Mouse (Mus musculus) left cerebral cortex, postnatal 14 days (tissue): Measurements from ENCODE around the gene Dapk3. TPM values are rescaled to one million over a fixed set of nuclear protein-coding genes. Genes with fewer than 3 reads are reported as not detected.

Experiments used
- DNase-seq, 2 experiments: peaks; one replicate each; pipeline ENCODE4 v3.0.0; 2021 to 2022; ENCODE audit warnings: low spot score in 2 of 2, mixed read lengths in 1 of 2
- intact Hi-C: fragments of 180-260 bp; cut with DNase I; formaldehyde crosslinking; loops from one replicate; pipeline ENCODE4 v1.15.1; 2025
- total RNA-seq, 2 experiments: library from RNA; stranded (reverse); gene quantifications; 2 replicates each; pipeline ENCODE4 v1.2.3; 2021

Dapk3 gene
- total RNA-seq, 2 experiments from 2014 or later, result 72.2 to 73.3 TPM

DNA sequence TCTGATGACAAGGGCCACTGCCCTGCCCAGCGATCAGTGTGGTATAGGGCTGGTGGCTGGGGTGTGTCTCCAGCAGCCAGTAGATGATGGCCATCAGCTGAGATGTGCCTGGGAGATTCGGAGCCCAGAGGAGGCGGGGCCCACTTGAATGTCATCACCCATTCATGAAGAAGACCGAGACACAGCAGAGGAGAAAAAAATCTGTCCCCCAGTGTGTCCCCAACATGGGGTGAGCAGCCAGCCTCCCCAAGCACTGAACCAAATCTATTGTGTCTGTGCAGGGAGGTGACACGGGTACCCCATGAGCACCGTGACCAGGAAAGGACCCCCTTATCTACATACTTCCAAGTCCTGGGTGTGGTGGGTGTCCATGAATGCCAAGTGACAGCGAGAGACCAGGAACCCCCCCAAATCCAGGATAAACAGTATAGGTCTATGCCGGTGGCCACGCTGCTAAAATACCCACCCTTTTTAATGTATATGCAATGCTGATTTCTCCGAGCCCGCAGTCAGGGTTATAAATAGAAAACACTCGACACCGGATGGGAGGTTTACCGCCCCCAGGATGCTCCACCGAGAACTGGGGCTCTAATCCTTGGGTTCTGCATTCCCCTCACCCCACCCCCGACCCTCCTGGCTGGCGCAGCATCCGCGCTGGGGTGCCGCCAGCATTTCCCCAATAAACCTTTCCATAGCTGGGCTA, 47.1 kb downstream of the Dapk3 start:
- intact Hi-C loops, result no loop called here
- peak in 1 of 2 experiments; percentile 68 for DNase-seq

- peak; percentile 89 to 91 for DNase-seq
- intact Hi-C loops, result no loop called here
Observed at GRCm38 (mm10) chr10:81230438-81231332, 47.9 kb downstream of the Dapk3 start, which contains the start of gene Atcay. TSS of gene Atcay (minus strand) at chr10:81230833.

DNA sequence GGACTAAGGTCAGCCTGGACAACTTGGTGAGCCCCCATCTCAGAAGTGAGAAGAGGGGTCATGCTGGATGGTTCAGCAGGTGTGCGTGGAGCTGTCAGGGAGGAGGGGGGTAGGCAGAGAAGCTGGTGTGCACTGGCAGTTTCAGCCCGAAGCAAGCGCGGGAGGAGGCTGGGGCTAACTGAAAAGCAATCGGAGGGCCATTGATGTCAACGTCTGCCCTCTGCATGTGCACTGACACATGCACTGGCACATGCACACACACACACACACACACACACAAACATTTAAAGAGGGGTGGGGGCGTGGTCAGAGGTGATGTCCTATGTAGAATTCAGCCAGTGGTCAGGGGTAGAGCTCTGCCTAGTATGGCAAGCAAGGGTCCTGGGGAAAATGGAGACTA, 48.6 kb downstream of the Dapk3 start:
- no peak for DNase-seq
- intact Hi-C loops, result no loop called here

DNA sequence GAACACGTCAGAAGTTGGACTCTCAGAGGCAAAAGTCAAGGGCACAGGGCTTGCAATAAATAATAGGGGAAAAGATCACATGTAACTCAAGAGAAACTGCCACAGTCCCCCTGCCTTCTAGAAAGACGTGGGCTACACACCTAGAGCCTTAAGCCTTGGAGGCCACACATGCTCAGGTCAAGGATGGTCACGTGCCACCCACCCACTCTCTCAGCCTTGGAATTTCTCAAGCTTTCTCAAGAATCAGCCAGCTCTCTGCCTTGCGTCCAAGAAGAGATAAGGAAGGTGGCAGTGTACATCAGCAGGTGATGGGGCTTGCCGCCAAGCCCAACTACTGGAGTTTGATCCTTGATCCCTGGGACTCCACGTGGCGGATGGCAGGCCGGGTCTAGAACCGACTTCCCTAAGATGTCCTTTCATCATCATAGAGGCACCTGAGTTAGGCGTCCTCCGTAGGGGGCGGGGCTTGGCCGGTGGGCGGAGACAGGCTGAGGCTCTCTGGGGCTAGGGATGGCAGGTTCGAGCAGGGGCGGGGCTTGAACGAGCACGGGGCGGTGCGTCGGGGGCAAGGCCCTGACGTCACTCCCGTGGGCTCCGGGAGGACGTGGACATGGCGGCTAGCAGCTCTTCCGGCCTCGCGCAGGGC, 49.9 kb downstream of the Dapk3 start, which contains the start of gene Zfr2:
Gene Zfr2 (plus strand): TSS at position 576 of the 646 bp plus-strand sequence.
- DNase-seq, result peak; percentile 93
- intact Hi-C loops, result no loop called here

GRCm38 (mm10) chr10:81233226-81233585, 50.4 kb downstream of the Dapk3 start:
- DNase-seq, result no peak
- intact Hi-C loops, result no loop called here

DNA sequence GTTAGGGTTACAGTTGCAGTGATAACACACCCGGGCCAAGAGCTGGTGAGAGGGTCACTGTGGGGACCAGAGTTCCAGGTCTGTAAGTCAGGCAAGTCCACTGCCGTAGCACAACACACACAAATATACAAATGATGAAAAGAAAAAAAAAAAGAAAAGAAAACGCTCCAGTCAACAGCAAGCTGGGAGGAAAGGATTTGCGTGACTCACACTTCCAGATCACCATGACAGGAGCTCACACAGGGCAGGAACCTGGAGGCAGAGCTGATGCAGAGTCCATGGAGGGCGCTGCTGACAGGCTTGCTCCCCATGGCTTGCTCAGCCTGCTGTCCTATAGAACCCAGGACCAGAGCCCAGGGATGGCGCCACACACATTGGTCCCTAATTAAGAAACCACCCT, 51.4 kb downstream of the Dapk3 start:
- no peak for DNase-seq

DNA sequence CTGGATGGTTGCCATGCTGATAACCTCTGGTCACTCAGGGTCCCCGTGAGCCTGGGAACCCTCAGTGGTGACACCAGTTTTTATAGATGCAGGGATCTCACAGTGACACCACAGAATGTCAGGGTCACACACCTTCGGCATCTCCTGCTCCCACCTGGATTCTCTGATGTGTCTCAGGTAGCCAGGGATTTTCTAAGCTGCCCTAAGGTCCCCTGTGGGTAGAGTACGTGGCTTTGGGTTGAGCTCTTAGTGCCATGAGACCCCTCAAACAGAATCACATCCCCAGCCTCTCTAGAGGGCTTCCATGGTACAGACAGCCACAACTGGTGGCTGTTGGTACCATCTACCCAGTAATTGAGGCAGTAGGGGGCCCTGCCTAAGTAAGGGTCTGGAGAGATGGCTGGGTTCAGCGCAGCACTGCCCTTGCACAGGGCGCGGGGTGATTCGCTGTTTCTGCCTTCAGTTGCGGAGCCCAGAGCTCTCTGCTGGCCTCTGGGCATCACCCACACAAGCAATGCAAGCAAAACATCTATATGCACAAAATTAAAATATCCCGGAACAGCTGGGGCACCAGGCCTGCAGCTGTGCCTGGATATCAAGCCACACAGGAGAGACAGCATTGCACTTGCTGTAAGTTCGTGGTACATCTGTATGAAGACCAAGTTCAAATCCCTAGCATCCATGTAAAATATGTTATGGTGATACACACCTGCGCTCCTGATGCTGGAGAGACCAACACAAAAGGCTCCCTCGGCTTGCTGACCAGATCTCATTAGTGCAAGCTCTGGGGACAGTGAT, 53.9 kb downstream of the Dapk3 start:
- DNase-seq, result no peak
- intact Hi-C loops, result no loop called here

More for the DNA sequence above, 51.4 kb downstream of the Dapk3 start:
- intact Hi-C loops, result no loop called here

DNA sequence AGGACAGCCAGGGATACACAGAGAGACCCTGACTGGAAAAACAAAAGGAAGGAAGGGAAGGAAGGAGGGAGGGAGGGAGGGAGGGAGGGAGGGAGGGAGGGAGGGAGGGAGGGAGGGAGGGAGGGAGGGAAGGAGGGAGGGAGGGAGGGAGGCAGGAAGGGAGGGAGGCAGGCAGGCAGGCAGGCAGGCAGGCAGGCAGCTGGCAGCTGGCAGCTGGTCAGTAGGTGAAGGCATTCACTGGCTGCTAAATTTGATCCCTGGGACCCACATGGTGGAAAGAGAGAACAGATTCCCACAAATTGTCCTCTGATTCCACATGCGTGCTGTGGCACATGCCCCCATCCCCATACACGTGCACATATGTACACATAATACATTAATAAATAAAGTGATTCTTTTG, 55.8 kb downstream of the Dapk3 start:
- no peak for DNase-seq
- intact Hi-C loops, result no loop called here

DNA sequence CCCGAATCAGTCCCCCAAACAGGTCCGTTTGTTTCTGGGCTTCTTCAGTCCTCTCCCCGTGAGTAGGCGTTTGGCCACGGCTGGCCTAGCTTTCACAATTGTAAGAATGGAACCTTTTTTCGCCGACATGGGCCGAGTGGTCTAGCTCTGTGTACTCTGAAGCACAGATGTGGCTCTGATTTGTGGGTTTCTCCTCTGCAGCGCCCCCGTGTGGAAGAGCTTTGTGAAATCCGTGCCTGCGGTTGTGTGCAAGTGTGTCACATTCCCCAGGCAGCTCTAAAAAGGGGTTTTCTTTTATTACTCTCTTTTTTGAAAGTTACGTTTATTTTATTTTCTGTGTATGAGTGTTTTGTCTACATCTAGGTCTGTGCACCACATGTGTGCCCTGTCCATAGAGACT, 58.1 kb downstream of the Dapk3 start:
- intact Hi-C loops, result loop anchor here (5.0 kb wide), 1 partner anchor 44 kb away; no protein-coding TSS in a partner anchor
- DNase-seq, result peak; percentile 76 to 81

DNA sequence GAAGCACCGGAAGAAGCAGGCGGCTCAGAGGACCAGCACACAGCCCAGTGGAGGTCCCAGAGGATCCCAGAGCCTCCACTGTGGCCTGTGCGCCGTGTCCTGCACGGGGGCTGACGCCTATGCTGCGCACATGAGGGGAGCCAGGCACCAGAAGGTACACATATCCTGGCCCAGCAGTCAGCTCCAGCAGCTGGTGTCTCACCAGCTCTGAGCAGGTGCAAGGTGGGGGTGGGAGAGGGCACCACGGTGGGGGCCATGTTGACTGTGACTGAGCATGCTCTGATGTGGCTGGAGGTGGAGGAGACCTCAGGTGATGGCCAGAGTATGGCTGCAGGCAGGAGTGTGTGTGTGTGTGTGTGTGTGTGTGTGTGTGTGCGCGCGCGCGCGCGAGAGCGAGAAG, 59.2 kb downstream of the Dapk3 start:
- DNase-seq, result no peak
- intact Hi-C loops, result loop anchor here (5.0 kb wide), 1 partner anchor 45 kb away; no protein-coding TSS in a partner anchor

Other genes with a start within 250 kb of the Dapk3 start
- gene Gng7, start 168.1 kb upstream of the Dapk3 start, total RNA-seq, result 100 to 1,000 TPM; 120 to 135 TPM
- 100 to 1,000 TPM; 113 to 117 TPM for gene Diras1, start 157.3 kb upstream of the Dapk3 start, total RNA-seq
- 10 to 100 TPM; 70.9 to 76.3 TPM for gene Slc39a3, start 145.6 kb upstream of the Dapk3 start, total RNA-seq
- gene Sgta, start 122.8 kb upstream of the Dapk3 start, total RNA-seq, result 100 to 1,000 TPM; 178 to 186 TPM
- 10 to 100 TPM; 51.1 to 51.2 TPM for gene Thop1, start 113.0 kb upstream of the Dapk3 start, total RNA-seq
- gene Creb3l3, start 84.1 kb upstream of the Dapk3 start, total RNA-seq, result under 1 TPM; 0.15 to 0.44 TPM
- 100 to 1,000 TPM; 116 to 122 TPM for gene Map2k2, start 77.1 kb upstream of the Dapk3 start, total RNA-seq
- gene Zbtb7a, start 47.8 kb upstream of the Dapk3 start, total RNA-seq, result 10 to 100 TPM; 74.8 to 76.0 TPM
- 10 to 100 TPM; 23.7 to 29.9 TPM for gene Pias4, start 15.1 kb upstream of the Dapk3 start, total RNA-seq
- 100 to 1,000 TPM; 936 to 941 TPM for gene Eef2, start 6.4 kb upstream of the Dapk3 start, total RNA-seq
- gene 4930442H23Rik, start 844 bp downstream of the Dapk3 start, total RNA-seq, result not detected
- gene Nmrk2, start 19.0 kb downstream of the Dapk3 start, total RNA-seq, result under 1 TPM in 1 of 2 experiments, not detected in 1; 0.17 TPM
- gene Atcay, start 47.8 kb downstream of the Dapk3 start, total RNA-seq, result 100 to 1,000 TPM; 196 to 211 TPM
- gene Zfr2, start 50.1 kb downstream of the Dapk3 start, total RNA-seq, result 10 to 100 TPM; 66.1 to 66.7 TPM
- 100 to 1,000 TPM; 226 to 227 TPM for gene Matk, start 69.9 kb downstream of the Dapk3 start, total RNA-seq
- 10 to 100 TPM; 39.0 to 41.4 TPM for gene Mrpl54, start 83.9 kb downstream of the Dapk3 start, total RNA-seq
- gene Apba3, start 84.0 kb downstream of the Dapk3 start, total RNA-seq, result 10 to 100 TPM; 34.8 to 35.8 TPM
- under 1 TPM; 0.15 to 0.47 TPM for gene Tjp3, start 108.6 kb downstream of the Dapk3 start, total RNA-seq
- 100 to 1,000 TPM; 391 to 396 TPM for gene Pip5k1c, start 110.0 kb downstream of the Dapk3 start, total RNA-seq
- 10 to 100 TPM; 25.1 to 27.2 TPM for gene Cactin, start 138.1 kb downstream of the Dapk3 start, total RNA-seq
- 1 to 10 TPM; 1.3 to 1.5 TPM for gene Tbxa2r, start 145.7 kb downstream of the Dapk3 start, total RNA-seq
- gene Gipc3, start 160.3 kb downstream of the Dapk3 start, total RNA-seq, result under 1 TPM; 0.51 to 0.97 TPM
- 10 to 100 TPM; 21.4 to 23.3 TPM for gene Hmg20b, start 167.5 kb downstream of the Dapk3 start, total RNA-seq
- 10 to 100 TPM; 37.8 to 38.9 TPM for gene Mfsd12, start 174.5 kb downstream of the Dapk3 start, total RNA-seq
- gene 4930404N11Rik, start 182.8 kb downstream of the Dapk3 start, total RNA-seq, result 1 to 10 TPM in 1 of 2 experiments, under 1 TPM in 1; 0.93 to 1.3 TPM
- 10 to 100 TPM; 74.8 to 80.3 TPM for gene Fzr1, start 195.5 kb downstream of the Dapk3 start, total RNA-seq
- gene Dohh, start 201.4 kb downstream of the Dapk3 start, total RNA-seq, result 10 to 100 TPM; 82.4 to 88.6 TPM
- gene Gm48551, start 201.5 kb downstream of the Dapk3 start, total RNA-seq, result 1 to 10 TPM; 2.4 to 3.2 TPM
- 1 to 10 TPM; 2.8 to 4.7 TPM for gene Gm48552, start 206.0 kb downstream of the Dapk3 start, total RNA-seq
- gene Smim24, start 210.0 kb downstream of the Dapk3 start, total RNA-seq, result 1 to 10 TPM; 1.8 to 1.9 TPM